Mouse (Mus musculus) macrophage (primary cell): ENCODE measurements at regions not wholly inside any gene's neighbourhood (a gene's known extent, or its start where the extent isn't known, plus 50 kb on each side); places are given as distances from the start of the nearest gene placed in this dataset.

Experiments
- H3K27ac ChIP-seq: fragments of 350-480 bp; formaldehyde crosslinking; 2 replicates; pipeline ENCODE4 v1.9.0; 2021
- H3K36me3 ChIP-seq: fragments of 350-480 bp; formaldehyde crosslinking; 2 replicates; pipeline ENCODE4 v1.9.0; 2021; ENCODE audit errors: inconsistent target
- H3K4me3 ChIP-seq: fragments of 350-480 bp; formaldehyde crosslinking; 2 replicates; pipeline ENCODE4 v1.9.0; 2021; ENCODE audit errors: inconsistent target
- H3K79me2 ChIP-seq: fragments of 350-480 bp; formaldehyde crosslinking; 2 replicates; pipeline ENCODE4 v1.9.0; 2021; ENCODE audit errors: inconsistent target
- WGBS: methylation state at CpG from one replicate; pipeline ENCODE4 v1.1.7; 2026; ENCODE audit warnings: inconsistent platforms; ENCODE audit not compliant: missing documents; 5-methylcytosine and 5-hydroxymethylcytosine counted together

GRCm38 (mm10) chr17:79472106-79472995 is 117.5 kb upstream of the Cdc42ep3 start:
- WGBS = 61% methylated on average over 10 of the region's 10 CpGs
- no peak overlapping the region for H3K4me3 ChIP-seq
- H3K79me2 ChIP-seq = no peaks in the 10 kb centered on the region
- no peaks in the 10 kb centered on the region for H3K36me3 ChIP-seq
- H3K27ac ChIP-seq = no peak overlapping the region

GRCm38 (mm10) chr17:79476671-79477070 is 121.8 kb upstream of the Cdc42ep3 start:
- Histone ChIP-seq H3K27ac (no peak overlapping the region), H3K4me3 (no peak overlapping the region), H3K36me3 (no peaks in the 10 kb centered on the region), H3K79me2 (no peaks in the 10 kb centered on the region)
- 98% methylated on average over 8 of the region's 8 CpGs for WGBS

GRCm38 (mm10) chr17:79481112-79481738 is 126.3 kb upstream of the Cdc42ep3 start:
- 96% methylated on average over 6 of the region's 6 CpGs for WGBS
- H3K79me2 ChIP-seq = no peaks in the 10 kb centered on the region
- no peaks in the 10 kb centered on the region for H3K36me3 ChIP-seq
- H3K27ac ChIP-seq = no peak overlapping the region
- H3K4me3 ChIP-seq = no peak overlapping the region

GRCm38 (mm10) chr17:79481936-79482335 is 127.0 kb upstream of the Cdc42ep3 start:
- no peaks in the 10 kb centered on the region for H3K79me2 ChIP-seq
- no peak overlapping the region for H3K4me3 ChIP-seq
- H3K36me3 ChIP-seq = no peaks in the 10 kb centered on the region
- 26% methylated on average over 4 of the region's 4 CpGs for WGBS
- H3K27ac ChIP-seq = no peak overlapping the region

GRCm38 (mm10) chr17:79485239-79485638 is 126.4 kb upstream of the Rmdn2 start:
- H3K36me3 ChIP-seq = no peaks in the 10 kb centered on the region
- WGBS = 10% methylated on average over 5 of the region's 5 CpGs
- no peaks in the 10 kb centered on the region for H3K79me2 ChIP-seq
- no peak overlapping the region for H3K4me3 ChIP-seq
- no peak overlapping the region for H3K27ac ChIP-seq

GRCm38 (mm10) chr17:79489306-79489705 is 122.4 kb upstream of the Rmdn2 start:
- no peaks in the 10 kb centered on the region for H3K79me2 ChIP-seq
- WGBS = 97% methylated on average over 5 of the region's 6 CpGs
- no peaks in the 10 kb centered on the region for H3K36me3 ChIP-seq
- no peak overlapping the region for H3K4me3 ChIP-seq
- H3K27ac ChIP-seq = no peak overlapping the region

- Histone ChIP-seq H3K4me3 (no peak overlapping the region), H3K36me3 (no peaks in the 10 kb centered on the region), H3K79me2 (no peaks in the 10 kb centered on the region), H3K27ac (no peak overlapping the region)
- 97% methylated on average over 4 of the region's 4 CpGs for WGBS
These were observed 114.0 kb upstream of the Rmdn2 start for GRCm38 (mm10) chr17:79497629-79498028.

GRCm38 (mm10) chr17:79498321-79498720 is 113.3 kb upstream of the Rmdn2 start:
- Histone ChIP-seq H3K4me3 (no peak overlapping the region), H3K79me2 (no peaks in the 10 kb centered on the region), H3K27ac (no peak overlapping the region), H3K36me3 (no peaks in the 10 kb centered on the region)
- 98% methylated on average over 9 of the region's 9 CpGs for WGBS

- H3K4me3 ChIP-seq = no peak overlapping the region
- 84% methylated on average over 1 of the region's 1 CpGs for WGBS
- H3K27ac ChIP-seq = no peak overlapping the region
- H3K36me3 ChIP-seq = no peaks in the 10 kb centered on the region
- H3K79me2 ChIP-seq = no peaks in the 10 kb centered on the region
These were observed 110.6 kb upstream of the Rmdn2 start for GRCm38 (mm10) chr17:79501031-79501474.

- H3K79me2 ChIP-seq = no peaks in the 10 kb centered on the region
- 80% methylated on average over 2 of the region's 2 CpGs for WGBS
- no peak overlapping the region for H3K27ac ChIP-seq
- H3K36me3 ChIP-seq = no peaks in the 10 kb centered on the region
- H3K4me3 ChIP-seq = no peak overlapping the region
These were observed 109.7 kb upstream of the Rmdn2 start for GRCm38 (mm10) chr17:79501926-79502325.

- 81% methylated on average over 2 of the region's 2 CpGs for WGBS
- no peak overlapping the region for H3K27ac ChIP-seq
- no peaks in the 10 kb centered on the region for H3K36me3 ChIP-seq
- no peak overlapping the region for H3K4me3 ChIP-seq
- no peaks in the 10 kb centered on the region for H3K79me2 ChIP-seq
These were observed 108.6 kb upstream of the Rmdn2 start for GRCm38 (mm10) chr17:79503037-79503436.

GRCm38 (mm10) chr17:79504209-79504608 is 107.5 kb upstream of the Rmdn2 start:
- no peak overlapping the region for H3K4me3 ChIP-seq
- no peak overlapping the region for H3K27ac ChIP-seq
- 65% methylated on average over 3 of the region's 3 CpGs for WGBS
- no peaks in the 10 kb centered on the region for H3K36me3 ChIP-seq
- no peaks in the 10 kb centered on the region for H3K79me2 ChIP-seq

GRCm38 (mm10) chr17:79505565-79505964 is 106.1 kb upstream of the Rmdn2 start:
- Histone ChIP-seq H3K27ac (no peak overlapping the region), H3K79me2 (no peaks in the 10 kb centered on the region), H3K36me3 (no peaks in the 10 kb centered on the region), H3K4me3 (no peak overlapping the region)
- 82% methylated on average over 1 of the region's 1 CpGs for WGBS

GRCm38 (mm10) chr17:79509281-79509680 is 102.4 kb upstream of the Rmdn2 start:
- Histone ChIP-seq H3K36me3 (no peaks in the 10 kb centered on the region), H3K79me2 (no peaks in the 10 kb centered on the region), H3K4me3 (no peak overlapping the region), H3K27ac (no peak overlapping the region)
- WGBS = 93% methylated on average over 8 of the region's 8 CpGs

GRCm38 (mm10) chr17:79509957-79510710 is 101.5 kb upstream of the Rmdn2 start:
- no peak overlapping the region for H3K4me3 ChIP-seq
- WGBS = 94% methylated on average over 11 of the region's 11 CpGs
- H3K27ac ChIP-seq = no peak overlapping the region
- no peaks in the 10 kb centered on the region for H3K79me2 ChIP-seq
- no peaks in the 10 kb centered on the region for H3K36me3 ChIP-seq
